25 mouse cellular contexts compared by ENCODE assay signal in genomic region chr4:120792918-120793317, GRCm38 (mm10). TPM values are rescaled to one million over a fixed set of nuclear protein-coding genes. Genes with fewer than 3 reads are reported as not detected.
DNase-seq lines count a peak whose midpoint lies in the region; ATAC-seq and TF ChIP-seq lines count a peak whose summit lies in the region.
"Had no signal": no experiment of that assay in that cellular context is flagged by ENCODE, and none has a peak within 500 bp of the region (broad histone marks: within the 10 kb centered on the region; RNA-seq: fewer than 3 reads in every experiment).

No protein-coding gene starts in this region.

- H3K36me3 ChIP-seq in heart, embryonic 13.5 days: peaks cover 31% of the 10 kb centered on the region
- peaks cover 26% of the 10 kb centered on the region for H3K36me3 ChIP-seq in limb, embryonic 14.5 days (ENCODE audit: control insufficient read depth, insufficient read depth, low read length)
- H3K36me3 ChIP-seq in limb, embryonic 10.5 days: peaks cover 29% of the 10 kb centered on the region

- H3K9me3 ChIP-seq in heart, embryonic 13.5 days: no peaks in the 10 kb centered on the region
- H3K9me3 ChIP-seq in limb, embryonic 14.5 days (ENCODE audit: control insufficient read depth, low read length): no peaks in the 10 kb centered on the region
- H3K9me3 ChIP-seq in limb, embryonic 10.5 days (replicated peaks): no peaks in the 10 kb centered on the region
- H3K9me3 ChIP-seq: liver, embryonic 15.5 days; megakaryocyte, embryonic 14.5 days; midbrain, embryonic 12.5 days; neural tube, embryonic 13.5 days had no signal

- no peak overlapping the region for H3K4me2 ChIP-seq in heart, embryonic 13.5 days
- no peak overlapping the region for H3K4me2 ChIP-seq in limb, embryonic 14.5 days (replicated peaks; ENCODE audit: low read depth, low read length, severe bottlenecking)
- H3K4me2 ChIP-seq: hindbrain, embryonic 14.5 days; liver, embryonic 15.5 days; midbrain, embryonic 12.5 days; neural tube, embryonic 13.5 days had no signal

- no peak for ATAC-seq in heart, embryonic 13.5 days (ENCODE audit: extremely low read depth, insufficient number of reproducible peaks, low FRiP score, low TSS enrichment)
- no peak for ATAC-seq in limb, embryonic 14.5 days (ENCODE audit: low FRiP score, low read depth)
- peak; percentile 33 for ATAC-seq in CD4-positive, CD25-positive, alpha-beta regulatory T cell, adult 4 months
- ATAC-seq: activated CD4-positive, CD25-positive, alpha-beta regulatory T cell, adult 4 months; forebrain, embryonic 14.5 days had no signal

- WGBS in heart, embryonic 13.5 days: 65% methylated on average over 2 of the region's 2 CpGs
- 79% methylated on average over 2 of the region's 2 CpGs for WGBS in limb, embryonic 14.5 days
- WGBS in limb, embryonic 10.5 days: 96% methylated on average over 2 of the region's 2 CpGs

- no peak overlapping the region for H3K4me3 ChIP-seq in heart, embryonic 13.5 days
- no peak overlapping the region for H3K4me3 ChIP-seq in limb, embryonic 14.5 days (replicated peaks; ENCODE audit: low read length)
- H3K4me3 ChIP-seq in limb, embryonic 10.5 days: no peak overlapping the region
- H3K4me3 ChIP-seq: liver, embryonic 15.5 days; megakaryocyte, embryonic 14.5 days; midbrain, embryonic 12.5 days; neural tube, embryonic 13.5 days had no signal

- H3K27me3 ChIP-seq in heart, embryonic 13.5 days (replicated peaks): no peaks in the 10 kb centered on the region
- no peaks in the 10 kb centered on the region for H3K27me3 ChIP-seq in limb, embryonic 14.5 days (ENCODE audit: control insufficient read depth, insufficient read depth, low read length)
- no peaks in the 10 kb centered on the region for H3K27me3 ChIP-seq in limb, embryonic 10.5 days (ENCODE audit: low read depth, poor library complexity, severe bottlenecking)
- H3K27me3 ChIP-seq: liver, embryonic 15.5 days; megakaryocyte, embryonic 14.5 days; midbrain, embryonic 12.5 days; neural tube, embryonic 13.5 days had no signal

- H3K27ac ChIP-seq in heart, embryonic 13.5 days (replicated peaks): peak overlapping the region; percentile 43; the same call in 1 of the 2 replicates
- H3K27ac ChIP-seq in limb, embryonic 14.5 days (replicated peaks; ENCODE audit: low read depth, low read length): 0 out of 2 replicates have a peak overlapping the region, but pooled peaks have one; percentile 33
- H3K27ac ChIP-seq in limb, embryonic 10.5 days: no peak overlapping the region
- H3K27ac ChIP-seq: hindbrain, embryonic 14.5 days; liver, embryonic 15.5 days; midbrain, embryonic 12.5 days; neural tube, embryonic 13.5 days had no signal

- H3K4me1 ChIP-seq in heart, embryonic 13.5 days: peaks cover 39% of the 10 kb centered on the region
- H3K4me1 ChIP-seq in limb, embryonic 14.5 days (ENCODE audit: control insufficient read depth, insufficient read depth, low read length): 0 out of 2 replicates have a peak, but pooled peaks cover 3% of the 10 kb centered on the region
- peaks cover 4% of the 10 kb centered on the region for H3K4me1 ChIP-seq in limb, embryonic 10.5 days
- H3K4me1 ChIP-seq: midbrain, embryonic 12.5 days had no signal

- no peak for TF ChIP-seq CTCF in brain, embryonic 14.5 days (IDR thresholded peaks at IDR 0.05; ENCODE audit: borderline replicate concordance, extremely low read depth, insufficient read depth, insufficient read length)

- no peak for TF ChIP-seq POLR2A in limb, embryonic 14.5 days (IDR thresholded peaks at IDR 0.05; ENCODE audit: borderline replicate concordance, extremely low read depth, insufficient read depth, insufficient read length)
- no peak for TF ChIP-seq POLR2A in brain, embryonic 14.5 days (IDR thresholded peaks at IDR 0.05; ENCODE audit: borderline replicate concordance, extremely low read depth, insufficient read depth, insufficient read length, poor library complexity, severe bottlenecking)

- DNase-seq in heart, adult 8-10 months (ENCODE audit: low spot score): no peak
- DNase-seq in limb, embryonic 14.5 days (ENCODE audit: low spot score): no peak
- DNase-seq in limb, embryonic 10.5 days (ENCODE audit: low spot score): no peak
- peak; percentile 13 for DNase-seq in brain, embryonic 14.5 days (ENCODE audit: low read depth)
- no peak for DNase-seq in retina, postnatal 1 day
- DNase-seq: adrenal gland, adult 8-10 months; cerebellum, adult 8-10 months; cerebellum, postnatal 25 days; gastrocnemius, postnatal 14 days; kidney, adult 11 months; kidney, postnatal 14 days; layer of hippocampus, adult 9-11 months; thymus, adult 2 months; thymus, postnatal 36 days had no signal

- H3K9ac ChIP-seq in heart, embryonic 13.5 days: no peak overlapping the region
- H3K9ac ChIP-seq in limb, embryonic 14.5 days (ENCODE audit: low read depth, low read length, severe bottlenecking): no peak overlapping the region
- H3K9ac ChIP-seq: hindbrain, embryonic 14.5 days; liver, embryonic 15.5 days; midbrain, embryonic 12.5 days; neural tube, embryonic 13.5 days had no signal

RNA-seq across cellular contexts. Expression of gene Nfyc, which starts 38.5 kb away (rescaled TPM):
- polyA plus RNA-seq in heart, embryonic 13.5 days (2015; fragmentation: Nextera tagmentation; extraction: Ambion mirVana): 95.8 and 97.4 TPM in 2 replicates
- total RNA-seq in heart, adult 8-10 months (2022): 10 to 100 TPM; 52.4 to 55.1 (median 54.4) TPM
- 170 and 245 TPM in 2 replicates for polyA plus RNA-seq in limb, embryonic 14.5 days (2012; rRNA removed)
- polyA plus RNA-seq in limb, embryonic 14.5 days (2014; fragmentation: Nextera tagmentation; extraction: Ambion mirVana): 108 and 112 TPM in 2 replicates
- polyA plus RNA-seq in limb, embryonic 10.5 days (2016; fragmentation: Nextera tagmentation; extraction: Ambion mirVana): 129 TPM in 2 replicates
- polyA plus RNA-seq in CD4-positive, CD25-positive, alpha-beta regulatory T cell, adult 4 months (2017; shearing (Covaris generic)): 10 to 100 TPM; 64.7 to 67.5 TPM
- polyA plus RNA-seq in brain, embryonic 14.5 days (2012; rRNA removed): 160 and 212 TPM in 2 replicates

RNA-seq across cellular contexts. Expression of gene Kcnq4, which starts 44.5 kb away (rescaled TPM):
- 0.45 and 0.83 TPM in 2 replicates for polyA plus RNA-seq in heart, embryonic 13.5 days (2015; fragmentation: Nextera tagmentation; extraction: Ambion mirVana)
- total RNA-seq in heart, adult 8-10 months (2022): 1 to 10 TPM; 1.6 to 2.4 (median 2.2) TPM
- 8.5 and 9.9 TPM in 2 replicates for polyA plus RNA-seq in limb, embryonic 14.5 days (2012; rRNA removed)
- polyA plus RNA-seq in limb, embryonic 14.5 days (2014; fragmentation: Nextera tagmentation; extraction: Ambion mirVana): 4.0 and 4.3 TPM in 2 replicates
- 3.0 and 6.9 TPM in 2 replicates for polyA plus RNA-seq in limb, embryonic 10.5 days (2016; fragmentation: Nextera tagmentation; extraction: Ambion mirVana)
- not detected for polyA plus RNA-seq in CD4-positive, CD25-positive, alpha-beta regulatory T cell, adult 4 months (2017; shearing (Covaris generic))
- polyA plus RNA-seq in brain, embryonic 14.5 days (2012; rRNA removed): 10.9 and 11.8 TPM in 2 replicates
- total RNA-seq: granulocyte monocyte progenitor cell, adult 5-6 weeks; hematopoietic stem cell, adult 5-6 weeks had no signal
- polyA plus RNA-seq: activated CD4-positive, CD25-positive, alpha-beta regulatory T cell, adult 4 months had no signal
